10 mouse cellular contexts compared by ENCODE assay signal in genomic region chr2:70779634-70780033, GRCm38 (mm10). TPM values are rescaled to one million over a fixed set of nuclear protein-coding genes. Genes with fewer than 3 reads are reported as not detected.
DNase-seq lines count a peak whose midpoint lies in the region; ATAC-seq lines count a peak whose summit lies in the region.
"Had no signal": no experiment of that assay in that cellular context is flagged by ENCODE, and none has a peak within 500 bp of the region (broad histone marks: within the 10 kb centered on the region; RNA-seq: fewer than 3 reads in every experiment).

No protein-coding gene starts in this region.

- no peaks in the 10 kb centered on the region for H3K27me3 ChIP-seq in heart, embryonic 11.5 days (ENCODE audit: control insufficient read depth, insufficient read depth, low read length)
- H3K27me3 ChIP-seq: embryonic facial prominence, embryonic 13.5 days; limb, embryonic 15.5 days had no signal

- DNase-seq in heart, adult 8-10 months (ENCODE audit: low spot score), result peak; percentile 43
- DNase-seq in spleen, postnatal 36 days (ENCODE audit: low spot score in 2 of 2), result peak; percentile 8 to 29
- DNase-seq in spleen, adult 12 weeks (ENCODE audit: low spot score), result no peak
- DNase-seq in cerebellum, adult 9-10 months, result peak; percentile 57
- peak; percentile 42 for DNase-seq in lung, postnatal 14 days
- no peak for DNase-seq in ovary, postnatal 10 days (ENCODE audit: low spot score)
- no peak for DNase-seq in left cerebral cortex, postnatal 36 days (ENCODE audit: low spot score in 2 of 2)

- WGBS in heart, embryonic 11.5 days (ENCODE audit: insufficient replicate concordance), result 94% methylated on average over 1 of the region's 1 CpGs

- H3K9ac ChIP-seq in heart, embryonic 11.5 days (ENCODE audit: low read depth, low read length), result no peak overlapping the region
- H3K9ac ChIP-seq: embryonic facial prominence, embryonic 13.5 days; limb, embryonic 15.5 days had no signal

- no peaks in the 10 kb centered on the region for H3K36me3 ChIP-seq in heart, embryonic 11.5 days (ENCODE audit: control insufficient read depth, insufficient read depth, low read length)
- H3K36me3 ChIP-seq: embryonic facial prominence, embryonic 13.5 days had no signal

- ATAC-seq in heart, embryonic 11.5 days (replicated peaks; ENCODE audit: insufficient number of reproducible peaks, low FRiP score, low TSS enrichment), result no peak

- no peak overlapping the region for H3K4me3 ChIP-seq in heart, embryonic 11.5 days (ENCODE audit: low read depth, low read length)
- H3K4me3 ChIP-seq: embryonic facial prominence, embryonic 13.5 days; limb, embryonic 15.5 days had no signal

- no peaks in the 10 kb centered on the region for H3K9me3 ChIP-seq in heart, embryonic 11.5 days (replicated peaks; ENCODE audit: control insufficient read depth, low read length)
- H3K9me3 ChIP-seq: embryonic facial prominence, embryonic 13.5 days; limb, embryonic 15.5 days had no signal

- peaks cover 3% of the 10 kb centered on the region; the same call in 1 of the 2 replicates for H3K4me1 ChIP-seq in heart, embryonic 11.5 days (ENCODE audit: control insufficient read depth, insufficient read depth, low read length)

- H3K27ac ChIP-seq in heart, embryonic 11.5 days (ENCODE audit: low read depth, low read length), result no peak overlapping the region
- H3K27ac ChIP-seq: embryonic facial prominence, embryonic 13.5 days; limb, embryonic 15.5 days had no signal

- intact Hi-C loops in left cerebral cortex, postnatal 36 days (cut with DNase I), result loop anchor here (5.0 kb wide), 1 partner anchor 43 kb away; no protein-coding TSS in a partner anchor

- no peak overlapping the region for H3K4me2 ChIP-seq in heart, embryonic 11.5 days
- H3K4me2 ChIP-seq: embryonic facial prominence, embryonic 13.5 days; limb, embryonic 15.5 days had no signal

RNA-seq across cellular contexts. Expression of gene Tlk1, which starts 45.9 kb away (rescaled TPM):
- 10 to 100 TPM; 27.5 to 38.2 (median 32.4) TPM for total RNA-seq in heart, adult 8-10 months (2022)
- polyA plus RNA-seq in heart, embryonic 11.5 days (2014; fragmentation: Nextera tagmentation; extraction: Ambion mirVana), result 34.2 and 39.4 TPM in 2 replicates
- 10 to 100 TPM; 82.7 to 94.7 TPM for total RNA-seq in left cerebral cortex, postnatal 36 days (2021)

Comparison
In these comparisons a context has a peak if more than half of its experiments do, and no peak if none do; other contexts are left out.
1. DNase-seq: peak in heart, adult 8-10 months (single experiment), spleen, postnatal 36 days (2 of 2), cerebellum, adult 9-10 months (single experiment) and lung, postnatal 14 days (single experiment); none in spleen, adult 12 weeks (single experiment), ovary, postnatal 10 days (single experiment) and left cerebral cortex, postnatal 36 days (0 of 2).